ENCODE assay signal across 9 mouse cellular contexts in genomic region chr17:47409897-47410861, GRCm38 (mm10). TPM values are rescaled to one million over a fixed set of nuclear protein-coding genes. Genes with fewer than 3 reads are reported as not detected.
DNase-seq lines count a peak whose midpoint lies in the region; ATAC-seq and TF ChIP-seq lines count a peak whose summit lies in the region.
"Not testable (repeated sequence)": the region's sequence is repeated elsewhere in the genome, so short reads cannot be mapped to it uniquely, and the experiment has no call there.
"Had no signal": no experiment of that assay in that cellular context is flagged by ENCODE, and none has a peak within 500 bp of the region (broad histone marks: within the 10 kb centered on the region; RNA-seq: fewer than 3 reads in every experiment).

No protein-coding gene starts in this region.

- intact Hi-C loops in heart, adult 2 months (cut with DNase I), result loop anchor here (5.0 kb wide), 1 partner anchor 72 kb away; no protein-coding TSS in a partner anchor

- H3K27me3 ChIP-seq in embryonic facial prominence, embryonic 13.5 days, result peaks cover 70% of the 10 kb centered on the region
- H3K27me3 ChIP-seq in heart, adult 2 months (ENCODE audit: control insufficient read depth, insufficient read depth, low read length), result not testable (repeated sequence)
- H3K27me3 ChIP-seq in hindbrain, embryonic 16.5 days (replicated peaks; ENCODE audit: control insufficient read depth, insufficient read depth, low read length), result peaks cover 14% of the 10 kb centered on the region
- peaks cover 12% of the 10 kb centered on the region; the same call in 1 of the 2 replicates for H3K27me3 ChIP-seq in lung, postnatal 0 days (replicated peaks; ENCODE audit: insufficient read depth, low read length)
- H3K27me3 ChIP-seq in neural tube, embryonic 15.5 days (replicated peaks), result peaks cover 51% of the 10 kb centered on the region

- H3K9ac ChIP-seq in embryonic facial prominence, embryonic 13.5 days, result peak overlapping the region; percentile 67
- H3K9ac ChIP-seq in heart, adult 2 months (ENCODE audit: low read depth, low read length); lung, postnatal 0 days (replicated peaks; ENCODE audit: low read depth); neural tube, embryonic 15.5 days (replicated peaks): not testable (repeated sequence)
- H3K9ac ChIP-seq in hindbrain, embryonic 16.5 days (ENCODE audit: low read depth, low read length), result peak overlapping the region; percentile 47

- not testable (repeated sequence) for TF ChIP-seq CTCF in brain, embryonic 14.5 days (IDR thresholded peaks at IDR 0.05; ENCODE audit: borderline replicate concordance, extremely low read depth, insufficient read depth, insufficient read length); heart, adult 2 months (IDR thresholded peaks at IDR 0.05); lung, postnatal 0 days (IDR thresholded peaks at IDR 0.05)

- DNase-seq in brain, embryonic 14.5 days (ENCODE audit: low read depth), result peak; percentile 14
- peak; percentile 40 to 62 for DNase-seq in heart, adult 2 months
- DNase-seq in layer of hippocampus, postnatal 36 days, result peak; percentile 7 to 33
- not testable (repeated sequence) for DNase-seq in lung, postnatal 0 days (ENCODE audit: low spot score)
- DNase-seq in thymus, postnatal 4 days, result peak; percentile 39

- not testable (repeated sequence) for H3K27ac ChIP-seq in embryonic facial prominence, embryonic 13.5 days; heart, adult 2 months; hindbrain, embryonic 16.5 days (ENCODE audit: low read depth, low read length); lung, postnatal 0 days (ENCODE audit: low read length); neural tube, embryonic 15.5 days (replicated peaks)

- TF ChIP-seq POLR2A in brain, embryonic 14.5 days (IDR thresholded peaks at IDR 0.05; ENCODE audit: borderline replicate concordance, extremely low read depth, insufficient read depth, insufficient read length, poor library complexity, severe bottlenecking); heart, adult 2 months (IDR thresholded peaks at IDR 0.05; ENCODE audit: insufficient read depth, low read depth, low read length): not testable (repeated sequence)

- H3K4me1 ChIP-seq in embryonic facial prominence, embryonic 13.5 days; heart, adult 2 months (ENCODE audit: control insufficient read depth, insufficient read depth, low read length); hindbrain, embryonic 16.5 days (ENCODE audit: control insufficient read depth, insufficient read depth, low read depth, low read length); lung, postnatal 0 days (ENCODE audit: insufficient read depth, low read depth, low read length); neural tube, embryonic 15.5 days: not testable (repeated sequence)

- 3% methylated on average over 74 of the region's 74 CpGs for WGBS in embryonic facial prominence, embryonic 13.5 days
- WGBS in heart, adult 2 months, result 3% methylated on average over 74 of the region's 74 CpGs
- 3% methylated on average over 74 of the region's 74 CpGs for WGBS in hindbrain, embryonic 16.5 days
- WGBS in lung, postnatal 0 days, result 3% methylated on average over 71 of the region's 74 CpGs
- WGBS in neural tube, embryonic 15.5 days, result 3% methylated on average over 74 of the region's 74 CpGs

- not testable (repeated sequence) for ATAC-seq in embryonic facial prominence, embryonic 13.5 days (ENCODE audit: insufficient number of reproducible peaks, insufficient read depth, low FRiP score, low TSS enrichment, low read depth)
- peak; percentile 70 for ATAC-seq in hindbrain, embryonic 16.5 days
- ATAC-seq in lung, postnatal 0 days, result peak; percentile 21; the same call in 1 of the 2 replicates
- peak; percentile 45; the same call in 1 of the 2 replicates for ATAC-seq in neural tube, embryonic 15.5 days (ENCODE audit: low FRiP score)

- H3K4me2 ChIP-seq in embryonic facial prominence, embryonic 13.5 days, result peak overlapping the region; percentile 72
- H3K4me2 ChIP-seq in hindbrain, embryonic 16.5 days (ENCODE audit: low read length), result peak overlapping the region; percentile 68
- H3K4me2 ChIP-seq in lung, postnatal 0 days (replicated peaks; ENCODE audit: low read depth, low read length), result peak overlapping the region; percentile 35
- peak overlapping the region; percentile 68 for H3K4me2 ChIP-seq in neural tube, embryonic 15.5 days

- not testable (repeated sequence) for H3K36me3 ChIP-seq in embryonic facial prominence, embryonic 13.5 days; heart, adult 2 months (ENCODE audit: control insufficient read depth, insufficient read depth, low read length); hindbrain, embryonic 16.5 days (ENCODE audit: control insufficient read depth, insufficient read depth, low read length); lung, postnatal 0 days (ENCODE audit: insufficient read depth, low read length); neural tube, embryonic 15.5 days

- not testable (repeated sequence) for TF ChIP-seq EP300 in heart, adult 2 months (IDR thresholded peaks at IDR 0.05; ENCODE audit: insufficient read depth, low read depth, low read length); lung, postnatal 0 days (IDR thresholded peaks at IDR 0.05)

- peak overlapping the region; percentile 43 for H3K4me3 ChIP-seq in embryonic facial prominence, embryonic 13.5 days
- not testable (repeated sequence) for H3K4me3 ChIP-seq in heart, adult 2 months
- H3K4me3 ChIP-seq in hindbrain, embryonic 16.5 days (ENCODE audit: low read length), result peak overlapping the region; percentile 41
- H3K4me3 ChIP-seq in lung, postnatal 0 days (ENCODE audit: low read depth, low read length), result peak overlapping the region; percentile 12; the same call in 1 of the 2 replicates
- peak overlapping the region; percentile 40 for H3K4me3 ChIP-seq in neural tube, embryonic 15.5 days (replicated peaks)

- H3K79me2 ChIP-seq in heart, adult 2 months (replicated peaks; ENCODE audit: control insufficient read depth, insufficient read depth, low read length), result not testable (repeated sequence)

- not testable (repeated sequence) for H3K9me3 ChIP-seq in embryonic facial prominence, embryonic 13.5 days; hindbrain, embryonic 16.5 days (ENCODE audit: control insufficient read depth, low read length); lung, postnatal 0 days (ENCODE audit: low read length); neural tube, embryonic 15.5 days (replicated peaks)

RNA-seq across cellular contexts. Expression of gene Guca1a, which starts 9.8 kb away (rescaled TPM):
- 0.43 and 0.83 TPM in 2 replicates for polyA plus RNA-seq in brain, embryonic 14.5 days (2012; rRNA removed)
- 1.9 and 2.0 TPM in 2 replicates for polyA plus RNA-seq in embryonic facial prominence, embryonic 13.5 days (2015; fragmentation: Nextera tagmentation; extraction: Ambion mirVana)
- total RNA-seq in heart, adult 2 months (2021), result under 1 TPM; 0.34 to 0.39 TPM
- polyA plus RNA-seq in heart, adult 2 months (2012; rRNA removed), result 0.55 and 0.61 TPM in 2 replicates
- polyA plus RNA-seq in hindbrain, embryonic 16.5 days (2015; fragmentation: Nextera tagmentation; extraction: Ambion mirVana), result 0.66 and 0.80 TPM in 2 replicates
- total RNA-seq in layer of hippocampus, postnatal 36 days (2021), result not detected
- 1.9 and 2.0 TPM in 2 replicates for polyA plus RNA-seq in lung, postnatal 0 days (2015; fragmentation: Nextera tagmentation; extraction: Ambion mirVana)
- 0.92 and 1.2 TPM in 2 replicates for polyA plus RNA-seq in neural tube, embryonic 15.5 days (2015; fragmentation: Nextera tagmentation; extraction: Ambion mirVana)
- total RNA-seq: gastrocnemius, postnatal 36 days had no signal

RNA-seq across cellular contexts. Expression of gene Guca1b, which starts 25.0 kb away (rescaled TPM):
- polyA plus RNA-seq in brain, embryonic 14.5 days (2012; rRNA removed), result 1.2 TPM in 2 replicates
- 0.73 and 0.84 TPM in 2 replicates for polyA plus RNA-seq in embryonic facial prominence, embryonic 13.5 days (2015; fragmentation: Nextera tagmentation; extraction: Ambion mirVana)
- under 1 TPM; 0.23 to 0.43 TPM for total RNA-seq in heart, adult 2 months (2021)
- polyA plus RNA-seq in heart, adult 2 months (2012; rRNA removed), result 0.86 and 1.1 TPM in 2 replicates
- 0.45 and 0.81 TPM in 2 replicates for polyA plus RNA-seq in hindbrain, embryonic 16.5 days (2015; fragmentation: Nextera tagmentation; extraction: Ambion mirVana)
- total RNA-seq in layer of hippocampus, postnatal 36 days (2021), result 1 to 10 TPM; 1.8 to 1.9 TPM
- 0.23 and 0.43 TPM in 2 replicates for polyA plus RNA-seq in lung, postnatal 0 days (2015; fragmentation: Nextera tagmentation; extraction: Ambion mirVana)
- 0.56 and 0.77 TPM in 2 replicates for polyA plus RNA-seq in neural tube, embryonic 15.5 days (2015; fragmentation: Nextera tagmentation; extraction: Ambion mirVana)

RNA-seq across cellular contexts. Expression of gene AI661453, which starts 26.2 kb away (rescaled TPM):
- polyA plus RNA-seq in brain, embryonic 14.5 days (2012; rRNA removed), result 0.42 and 0.85 TPM in 2 replicates
- polyA plus RNA-seq in embryonic facial prominence, embryonic 13.5 days (2015; fragmentation: Nextera tagmentation; extraction: Ambion mirVana), result 1.7 and 2.0 TPM in 2 replicates
- total RNA-seq in heart, adult 2 months (2021), result 1 to 10 TPM; 1.2 to 1.4 TPM
- 0.64 and 1.00 TPM in 2 replicates for polyA plus RNA-seq in heart, adult 2 months (2012; rRNA removed)
- 0.11 and 0.42 TPM in 2 replicates for polyA plus RNA-seq in hindbrain, embryonic 16.5 days (2015; fragmentation: Nextera tagmentation; extraction: Ambion mirVana)
- under 1 TPM; 0.10 to 0.33 TPM for total RNA-seq in layer of hippocampus, postnatal 36 days (2021)
- polyA plus RNA-seq in lung, postnatal 0 days (2015; fragmentation: Nextera tagmentation; extraction: Ambion mirVana), result 2.8 and 3.3 TPM in 2 replicates
- polyA plus RNA-seq in neural tube, embryonic 15.5 days (2015; fragmentation: Nextera tagmentation; extraction: Ambion mirVana), result 0.19 and 0.43 TPM in 2 replicates

RNA-seq across cellular contexts. Expression of gene 1700001C19Rik, which starts 27.0 kb away (rescaled TPM):
- 0.41 and 0.53 TPM in 2 replicates for polyA plus RNA-seq in brain, embryonic 14.5 days (2012; rRNA removed)
- 0.25 TPM in 1 of 2 replicates, not detected in the other for polyA plus RNA-seq in embryonic facial prominence, embryonic 13.5 days (2015; fragmentation: Nextera tagmentation; extraction: Ambion mirVana)
- total RNA-seq in heart, adult 2 months (2021), result not detected
- 0.44 and 0.76 TPM in 2 replicates for polyA plus RNA-seq in heart, adult 2 months (2012; rRNA removed)
- 0.62 and 1.1 TPM in 2 replicates for polyA plus RNA-seq in hindbrain, embryonic 16.5 days (2015; fragmentation: Nextera tagmentation; extraction: Ambion mirVana)
- total RNA-seq in layer of hippocampus, postnatal 36 days (2021), result not detected
- 0.15 and 0.44 TPM in 2 replicates for polyA plus RNA-seq in lung, postnatal 0 days (2015; fragmentation: Nextera tagmentation; extraction: Ambion mirVana)
- 0.63 and 0.78 TPM in 2 replicates for polyA plus RNA-seq in neural tube, embryonic 15.5 days (2015; fragmentation: Nextera tagmentation; extraction: Ambion mirVana)
- total RNA-seq: gastrocnemius, postnatal 36 days had no signal

RNA-seq across cellular contexts. Expression of gene Mrps10, which starts 41.5 kb away (rescaled TPM):
- 46.2 and 47.5 TPM in 2 replicates for polyA plus RNA-seq in brain, embryonic 14.5 days (2012; rRNA removed)
- polyA plus RNA-seq in embryonic facial prominence, embryonic 13.5 days (2015; fragmentation: Nextera tagmentation; extraction: Ambion mirVana), result 73.4 and 74.5 TPM in 2 replicates
- 10 to 100 TPM; 18.2 to 22.5 TPM for total RNA-seq in heart, adult 2 months (2021)
- polyA plus RNA-seq in heart, adult 2 months (2012; rRNA removed), result 19.9 and 25.9 TPM in 2 replicates
- 67.0 and 72.1 TPM in 2 replicates for polyA plus RNA-seq in hindbrain, embryonic 16.5 days (2015; fragmentation: Nextera tagmentation; extraction: Ambion mirVana)
- total RNA-seq in layer of hippocampus, postnatal 36 days (2021), result 10 to 100 TPM; 23.9 to 29.3 TPM
- 43.2 and 47.5 TPM in 2 replicates for polyA plus RNA-seq in lung, postnatal 0 days (2015; fragmentation: Nextera tagmentation; extraction: Ambion mirVana)
- 72.0 and 75.3 TPM in 2 replicates for polyA plus RNA-seq in neural tube, embryonic 15.5 days (2015; fragmentation: Nextera tagmentation; extraction: Ambion mirVana)
